In genomic region chr11:115267061-115267883, GRCm38 (mm10) we compare ENCODE assay signal across 8 mouse cellular contexts. TPM values are rescaled to one million over a fixed set of nuclear protein-coding genes. Genes with fewer than 3 reads are reported as not detected.
A peak's percentile ranks its signal among the peaks of the same experiment; 100 is the strongest.
DNase-seq lines count a peak whose midpoint lies in the region; ATAC-seq lines count a peak whose summit lies in the region.

TSS of gene Grin2c (minus strand) at chr11:115267243.

- H3K9me3 ChIP-seq in heart, embryonic 12.5 days (replicated peaks) = no peaks in the 10 kb centered on the region
- no peaks in the 10 kb centered on the region for H3K9me3 ChIP-seq in forebrain, embryonic 13.5 days (replicated peaks)
- H3K9me3 ChIP-seq in limb, embryonic 13.5 days = no peaks in the 10 kb centered on the region

- no peak for ATAC-seq in heart, embryonic 12.5 days (ENCODE audit: insufficient number of reproducible peaks, low FRiP score)
- no peak for ATAC-seq in forebrain, embryonic 13.5 days
- ATAC-seq in limb, embryonic 13.5 days (ENCODE audit: low FRiP score, low read depth) = no peak
- ATAC-seq in erythroid progenitor cell, adult 5-6 weeks (replicated peaks; ENCODE audit: low FRiP score, poor library complexity, severe bottlenecking) = no peak

- H3K27ac ChIP-seq in heart, embryonic 12.5 days (ENCODE audit: poor library complexity, severe bottlenecking) = no peak within 1 kb of the TSS
- H3K27ac ChIP-seq in forebrain, embryonic 13.5 days = no peak within 1 kb of the TSS
- H3K27ac ChIP-seq in limb, embryonic 13.5 days = no peak within 1 kb of the TSS

- H3K4me2 ChIP-seq in heart, embryonic 12.5 days = peak within 1 kb of the TSS; percentile 89
- peak within 1 kb of the TSS; percentile 58 for H3K4me2 ChIP-seq in forebrain, embryonic 13.5 days
- peak within 1 kb of the TSS; percentile 77 for H3K4me2 ChIP-seq in limb, embryonic 13.5 days (replicated peaks)

- 6% methylated on average over 49 of the region's 50 CpGs for WGBS in heart, embryonic 12.5 days
- 21% methylated on average over 11 of the region's 50 CpGs for WGBS in forebrain, embryonic 13.5 days
- 7% methylated on average over 31 of the region's 50 CpGs for WGBS in limb, embryonic 13.5 days

- H3K4me1 ChIP-seq in heart, embryonic 12.5 days (replicated peaks) = peaks cover 27% of the 10 kb centered on the region
- H3K4me1 ChIP-seq in forebrain, embryonic 13.5 days = peaks cover 29% of the 10 kb centered on the region
- peaks cover 22% of the 10 kb centered on the region for H3K4me1 ChIP-seq in limb, embryonic 13.5 days

- H3K9ac ChIP-seq in heart, embryonic 12.5 days = peak within 1 kb of the TSS; percentile 69
- H3K9ac ChIP-seq in forebrain, embryonic 13.5 days = peak within 1 kb of the TSS; percentile 26; the same call in 1 of the 2 replicates
- peak within 1 kb of the TSS; percentile 59 for H3K9ac ChIP-seq in limb, embryonic 13.5 days

- peaks cover 84% of the 10 kb centered on the region for H3K27me3 ChIP-seq in heart, embryonic 12.5 days (replicated peaks)
- peaks cover 67% of the 10 kb centered on the region for H3K27me3 ChIP-seq in forebrain, embryonic 13.5 days
- H3K27me3 ChIP-seq in limb, embryonic 13.5 days = peaks cover 84% of the 10 kb centered on the region

- peak within 1 kb of the TSS; percentile 50 for H3K4me3 ChIP-seq in heart, embryonic 12.5 days
- H3K4me3 ChIP-seq in forebrain, embryonic 13.5 days = peak within 1 kb of the TSS; percentile 36
- peak within 1 kb of the TSS; percentile 47 for H3K4me3 ChIP-seq in limb, embryonic 13.5 days

- peaks cover 13% of the 10 kb centered on the region for H3K36me3 ChIP-seq in heart, embryonic 12.5 days
- peaks cover 25% of the 10 kb centered on the region for H3K36me3 ChIP-seq in forebrain, embryonic 13.5 days (ENCODE audit: poor library complexity, severe bottlenecking)
- H3K36me3 ChIP-seq in limb, embryonic 13.5 days = peaks cover 27% of the 10 kb centered on the region

- intact Hi-C loops in heart, postnatal 10 days (cut with DNase I) = no loop called here

- DNase-seq in heart, postnatal 10 days = no peak
- peak; percentile 67 for DNase-seq in adrenal gland, postnatal 25 days
- DNase-seq in right cerebral cortex, adult 18-20 months = no peak
- no peak for DNase-seq in kidney, adult 18-20 months

RNA-seq across cellular contexts. Expression of gene Grin2c, which starts in this region (rescaled TPM):
- 0.15 and 0.21 TPM in 2 replicates for polyA plus RNA-seq in heart, embryonic 12.5 days (2016; fragmentation: Nextera tagmentation; extraction: Ambion mirVana)
- total RNA-seq in heart, postnatal 10 days (2021) = not detected
- 2.5 and 3.5 TPM in 2 replicates for total RNA-seq in adrenal gland, postnatal 25 days (2021)
- polyA plus RNA-seq in forebrain, embryonic 13.5 days (2015; fragmentation: Nextera tagmentation; extraction: Ambion mirVana) = 0.04 TPM in 1 of 2 replicates, not detected in the other
- polyA plus RNA-seq in limb, embryonic 13.5 days (2015; fragmentation: Nextera tagmentation; extraction: Ambion mirVana) = 0.05 and 0.09 TPM in 2 replicates
- total RNA-seq in erythroid progenitor cell, adult 5-6 weeks (2015; ENCODE audit: low replicate concordance) = not detected in 2 replicates
- total RNA-seq in erythroid progenitor cell, adult 5-6 weeks (2017; ENCODE audit: low replicate concordance) = not detected in 2 replicates
